Mouse (Mus musculus) liver, embryonic 16.5 days (tissue): ENCODE data around the gene E130309D02Rik. TPM values are rescaled to one million over a fixed set of nuclear protein-coding genes. Genes with fewer than 3 reads are reported as not detected.
A peak's percentile ranks its signal among the peaks of the same experiment; 100 is the strongest.

Experiments
- ATAC-seq: fragments of 200-750 bp; cut with Nextera tagmentation; 2 replicates; pipeline ENCODE4 v1.8.0; 2017; ENCODE audit warnings: low read depth, mild to moderate bottlenecking, moderate number of reproducible peaks, moderate library complexity
- H3K27ac ChIP-seq: fragments of 300-500 bp; sonication (generic); 2 replicates; pipeline ENCODE4 v1.5.1; 2014; ENCODE audit warnings: mild to moderate bottlenecking, low read length
- H3K27me3 ChIP-seq: fragments of 300-500 bp; sonication (generic); 2 replicates; pipeline ENCODE4 v1.6.1; 2014; ENCODE audit warnings: low read depth, low read length, mixed read lengths; ENCODE audit not compliant: control insufficient read depth, insufficient read depth
- H3K36me3 ChIP-seq: fragments of 300-500 bp; sonication (generic); 2 replicates; pipeline ENCODE4 v1.6.1; 2014; ENCODE audit warnings: mild to moderate bottlenecking; ENCODE audit not compliant: control insufficient read depth, insufficient read depth
- H3K4me1 ChIP-seq: fragments of 300-500 bp; sonication (generic); 2 replicates; pipeline ENCODE4 v1.6.1; 2014; ENCODE audit warnings: low read depth, low read length, mixed read lengths; ENCODE audit not compliant: control insufficient read depth
- H3K4me2 ChIP-seq: fragments of 300-500 bp; sonication (generic); 2 replicates; pipeline ENCODE4 v1.6.1; 2014; ENCODE audit warnings: low read depth, low read length, mixed read lengths
- H3K4me3 ChIP-seq: fragments of 300-500 bp; sonication (generic); 2 replicates; pipeline ENCODE4 v1.5.1; 2014; ENCODE audit warnings: low read depth, mild to moderate bottlenecking, low read length
- H3K9ac ChIP-seq: fragments of 300-500 bp; sonication (generic); 2 replicates; pipeline ENCODE4 v1.6.1; 2014; ENCODE audit warnings: low read depth, low read length
- H3K9me3 ChIP-seq: fragments of 300-500 bp; sonication (generic); replicated peaks from 2 replicates; pipeline ENCODE4 v1.6.1; 2016; ENCODE audit warnings: low read length; ENCODE audit not compliant: control insufficient read depth
- WGBS: fragments of 180-500 bp; shearing (Covaris S2); extraction: QIAGEN DNeasy Blood & Tissue Kit; methylation state at CpG from one replicate; pipeline ENCODE4 v1.1.7; 2014; ENCODE audit not compliant: insufficient replicate concordance; 5-methylcytosine and 5-hydroxymethylcytosine counted together
- polyA plus RNA-seq: library from polyadenylated mRNA; unstranded; fragments of >200 nt; fragmentation: Nextera tagmentation; extraction: Ambion mirVana; gene quantifications from 2 replicates; pipeline ENCODE4 v1.2.1, GENCODE M21; 2015

The E130309D02Rik gene
- polyA plus RNA-seq, 1 experiment from 2014 or later: 16.6 TPM

DNA sequence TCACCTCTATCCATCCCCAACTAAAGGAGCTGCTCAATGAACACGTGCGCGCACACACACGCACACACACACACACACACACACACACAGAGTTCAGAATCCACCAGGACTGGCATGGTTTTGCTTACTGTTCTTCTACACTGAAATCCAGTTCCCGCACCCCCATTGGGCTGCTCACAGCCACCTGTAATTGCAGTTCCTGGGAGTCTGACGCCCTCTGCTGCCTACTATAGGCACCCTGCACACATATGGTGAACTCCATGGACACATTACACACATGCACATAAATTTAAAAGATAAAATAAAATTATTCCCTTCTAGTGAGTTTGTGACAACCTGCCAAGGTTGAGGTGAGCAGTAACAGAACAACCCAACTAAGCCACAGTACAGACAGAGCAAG, 30.4 kb downstream of the E130309D02Rik start:
- no peak for ATAC-seq
- H3K27ac ChIP-seq: no peak overlapping the region
- no peaks in the 10 kb centered on the region; the same call in none of the 2 replicates for H3K4me1 ChIP-seq
- peaks cover 33% of the 10 kb centered on the region for H3K27me3 ChIP-seq
- no peaks in the 10 kb centered on the region for H3K9me3 ChIP-seq
- no peak overlapping the region for H3K4me3 ChIP-seq
- 36% methylated on average over 6 of the region's 6 CpGs for WGBS
- H3K36me3 ChIP-seq: no peaks in the 10 kb centered on the region
- no peak overlapping the region for H3K9ac ChIP-seq
- no peak overlapping the region for H3K4me2 ChIP-seq

DNA sequence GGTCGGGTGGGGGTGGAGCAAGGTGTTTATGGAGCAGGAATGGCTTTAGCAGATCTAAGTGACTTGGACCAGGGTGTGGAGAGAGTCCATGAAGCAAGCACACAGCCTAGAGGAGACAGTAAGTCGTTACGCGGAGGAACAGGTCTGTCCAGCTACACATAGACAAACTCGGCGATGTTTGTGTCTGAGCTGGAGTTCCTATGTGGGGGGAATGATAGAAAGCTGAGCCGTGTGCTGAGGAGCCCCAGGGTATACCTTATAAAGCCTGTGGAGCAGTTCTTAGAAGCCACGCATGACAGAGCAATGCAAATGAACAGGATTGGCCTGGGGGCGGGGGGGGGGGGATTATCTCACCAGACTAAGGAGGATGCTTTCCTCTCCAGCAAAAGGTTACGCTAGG, 35.9 kb downstream of the E130309D02Rik start:
- H3K4me2 ChIP-seq: no peak overlapping the region
- ATAC-seq: no peak
- no peaks in the 10 kb centered on the region for H3K4me1 ChIP-seq
- no peak overlapping the region for H3K9ac ChIP-seq
- H3K27me3 ChIP-seq: peaks cover 2% of the 10 kb centered on the region
- H3K27ac ChIP-seq: no peak overlapping the region
- H3K9me3 ChIP-seq: no peaks in the 10 kb centered on the region
- H3K4me3 ChIP-seq: no peak overlapping the region
- 39% methylated on average over 10 of the region's 10 CpGs for WGBS
- no peaks in the 10 kb centered on the region for H3K36me3 ChIP-seq

DNA sequence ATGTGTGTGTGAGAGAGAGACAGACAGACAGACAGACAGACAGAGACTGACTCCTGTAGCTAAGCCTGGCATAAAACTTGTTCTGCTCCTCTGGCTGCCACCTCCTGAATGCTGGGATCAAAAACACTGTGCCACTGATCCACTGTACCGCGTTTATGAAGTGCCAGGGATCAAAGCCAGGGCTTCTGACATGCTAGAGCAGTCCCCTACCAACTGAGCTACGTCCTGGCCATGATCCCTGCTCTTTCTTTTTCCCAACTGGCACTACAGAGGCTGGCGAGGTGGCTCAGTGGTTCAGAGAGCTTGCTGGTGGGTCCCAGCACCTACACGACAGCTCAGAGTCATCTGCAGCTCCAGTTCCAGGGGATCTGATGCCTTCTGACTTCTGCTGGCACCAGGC, 39.4 kb downstream of the E130309D02Rik start:
- Histone ChIP-seq H3K4me1 (no peaks in the 10 kb centered on the region), H3K9ac (no peak overlapping the region), H3K4me2 (no peak overlapping the region), H3K4me3 (no peak overlapping the region), H3K27me3 (peaks cover 2% of the 10 kb centered on the region), H3K27ac (no peak overlapping the region), H3K36me3 (no peaks in the 10 kb centered on the region), H3K9me3 (no peaks in the 10 kb centered on the region)
- no peak for ATAC-seq
- 36% methylated on average over 5 of the region's 5 CpGs for WGBS

DNA sequence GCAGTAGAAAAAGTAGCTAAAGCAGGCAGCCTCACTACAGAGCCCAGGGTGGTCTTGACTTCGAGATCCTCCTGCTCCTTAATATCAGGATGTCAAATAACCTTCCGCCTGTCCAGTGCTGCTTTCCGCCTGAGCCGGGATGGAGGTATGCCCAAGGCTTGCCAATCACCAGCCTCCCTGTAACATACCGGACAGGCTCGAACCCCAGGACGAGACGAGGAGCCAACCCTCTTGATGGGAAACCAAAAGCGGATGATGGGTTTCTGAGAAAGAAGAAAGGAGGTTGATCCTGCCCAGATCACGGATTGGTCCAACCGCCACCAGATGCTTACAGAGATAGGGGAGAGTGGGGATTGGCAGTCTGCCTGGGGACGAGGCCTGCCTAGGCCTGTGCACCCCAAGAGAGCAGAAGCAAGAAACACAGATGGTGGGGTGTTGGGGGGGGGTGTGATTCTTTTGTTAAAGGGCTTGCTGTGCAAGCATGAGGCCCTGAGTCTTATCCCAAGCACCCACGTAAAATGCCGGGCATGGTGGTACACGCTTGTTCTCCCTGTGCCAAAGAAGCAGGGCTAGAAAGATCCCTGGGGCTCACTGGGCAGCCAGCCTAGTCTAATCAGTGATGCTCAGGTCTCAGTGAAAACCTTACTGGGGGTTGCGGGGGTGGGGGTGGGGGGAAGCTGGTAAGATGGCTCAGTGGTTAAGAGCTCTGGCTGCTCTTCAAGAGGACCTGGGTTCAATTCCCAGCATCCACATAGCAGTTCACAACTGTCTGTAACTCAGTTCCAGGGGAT, 42.4 kb downstream of the E130309D02Rik start:
- no peaks in the 10 kb centered on the region for H3K9me3 ChIP-seq
- H3K9ac ChIP-seq: no peak overlapping the region
- H3K36me3 ChIP-seq: no peaks in the 10 kb centered on the region
- no peaks in the 10 kb centered on the region; the same call in none of the 2 replicates for H3K4me1 ChIP-seq
- WGBS: 66% methylated on average over 16 of the region's 16 CpGs
- H3K4me2 ChIP-seq: no peak overlapping the region
- ATAC-seq: 0 out of 2 replicates have a peak, but pooled peaks have one; percentile 51
- no peak overlapping the region for H3K4me3 ChIP-seq
- H3K27me3 ChIP-seq: peaks cover 6% of the 10 kb centered on the region
- no peak overlapping the region for H3K27ac ChIP-seq

DNA sequence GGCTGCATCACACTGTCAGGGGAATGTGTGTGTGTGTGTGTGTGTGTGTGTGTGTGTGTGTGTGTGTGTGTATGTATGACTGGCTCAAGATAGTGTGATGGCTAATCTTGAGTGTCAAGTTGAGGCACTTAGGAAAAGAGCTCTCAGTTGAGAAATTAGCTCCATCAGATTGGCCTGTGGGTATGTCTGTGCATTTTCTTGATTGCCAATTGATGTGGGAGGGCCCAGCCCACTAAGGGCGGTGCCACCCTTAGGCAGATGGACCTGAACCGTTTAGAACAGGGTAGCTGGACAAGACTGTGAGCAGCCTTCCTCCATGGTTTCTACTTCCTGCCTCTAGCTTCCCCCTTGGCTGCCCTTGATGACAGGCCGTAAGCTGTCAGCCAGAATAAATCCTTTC, 43.1 kb downstream of the E130309D02Rik start:
- Histone ChIP-seq H3K4me3 (no peak overlapping the region), H3K27ac (no peak overlapping the region), H3K27me3 (peaks cover 6% of the 10 kb centered on the region; the same call in 1 of the 2 replicates), H3K9ac (no peak overlapping the region), H3K4me1 (no peaks in the 10 kb centered on the region; the same call in none of the 2 replicates), H3K9me3 (no peaks in the 10 kb centered on the region), H3K36me3 (no peaks in the 10 kb centered on the region), H3K4me2 (no peak overlapping the region)
- 46% methylated on average over 3 of the region's 3 CpGs for WGBS
- no peak for ATAC-seq

DNA sequence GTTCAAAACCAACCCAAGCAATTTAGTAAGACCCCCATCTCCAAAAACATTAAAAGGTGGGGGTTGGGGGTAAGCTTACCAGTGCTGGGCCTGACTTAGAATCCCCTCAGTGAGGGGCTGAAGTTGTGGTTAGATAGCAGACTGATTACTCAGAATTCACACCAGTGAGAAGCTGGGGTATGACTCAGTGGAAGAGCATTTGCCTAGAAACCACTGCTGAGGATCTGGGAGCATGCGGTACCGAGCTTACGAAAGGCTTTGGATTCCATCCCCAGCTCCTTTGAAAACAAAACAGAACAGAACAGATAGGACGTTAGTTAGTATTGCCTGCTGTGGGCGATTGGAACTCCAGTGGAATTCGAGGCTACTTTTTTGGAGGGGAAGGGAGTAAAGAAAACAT, 43.5 kb downstream of the E130309D02Rik start:
- no peak overlapping the region for H3K4me2 ChIP-seq
- no peaks in the 10 kb centered on the region for H3K9me3 ChIP-seq
- H3K4me3 ChIP-seq: no peak overlapping the region
- H3K9ac ChIP-seq: no peak overlapping the region
- 55% methylated on average over 6 of the region's 6 CpGs for WGBS
- H3K36me3 ChIP-seq: no peaks in the 10 kb centered on the region
- no peaks in the 10 kb centered on the region; the same call in none of the 2 replicates for H3K4me1 ChIP-seq
- ATAC-seq: no peak
- H3K27ac ChIP-seq: no peak overlapping the region
- H3K27me3 ChIP-seq: peaks cover 3% of the 10 kb centered on the region; the same call in 1 of the 2 replicates

DNA sequence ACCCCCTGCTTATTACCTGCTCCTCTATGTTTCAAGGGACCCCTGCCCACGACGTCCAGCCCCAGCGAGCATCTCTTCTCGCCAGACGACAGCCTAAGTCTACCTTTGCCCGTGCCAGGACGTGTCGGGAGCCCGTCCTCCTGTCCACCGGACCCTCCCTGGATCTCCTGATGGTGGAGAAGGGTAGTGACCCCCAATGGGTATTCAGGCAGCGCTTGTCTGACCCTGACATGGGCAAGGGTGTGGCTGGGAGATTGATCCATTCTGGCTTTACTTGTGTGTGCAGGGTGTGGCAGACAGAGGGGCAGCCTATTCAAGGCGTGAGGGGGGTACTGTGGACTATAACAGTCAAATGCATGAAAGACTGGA, 45.0 kb downstream of the E130309D02Rik start:
- peaks cover 3% of the 10 kb centered on the region; the same call in 1 of the 2 replicates for H3K27me3 ChIP-seq
- peak overlapping the region; percentile 80 for H3K4me2 ChIP-seq
- no peak overlapping the region for H3K27ac ChIP-seq
- WGBS: 10% methylated on average over 12 of the region's 12 CpGs
- ATAC-seq: no peak
- no peaks in the 10 kb centered on the region for H3K36me3 ChIP-seq
- no peaks in the 10 kb centered on the region for H3K9me3 ChIP-seq
- H3K4me3 ChIP-seq: peak overlapping the region; percentile 73
- H3K9ac ChIP-seq: peak overlapping the region; percentile 72
- H3K4me1 ChIP-seq: no peaks in the 10 kb centered on the region; the same call in none of the 2 replicates

DNA sequence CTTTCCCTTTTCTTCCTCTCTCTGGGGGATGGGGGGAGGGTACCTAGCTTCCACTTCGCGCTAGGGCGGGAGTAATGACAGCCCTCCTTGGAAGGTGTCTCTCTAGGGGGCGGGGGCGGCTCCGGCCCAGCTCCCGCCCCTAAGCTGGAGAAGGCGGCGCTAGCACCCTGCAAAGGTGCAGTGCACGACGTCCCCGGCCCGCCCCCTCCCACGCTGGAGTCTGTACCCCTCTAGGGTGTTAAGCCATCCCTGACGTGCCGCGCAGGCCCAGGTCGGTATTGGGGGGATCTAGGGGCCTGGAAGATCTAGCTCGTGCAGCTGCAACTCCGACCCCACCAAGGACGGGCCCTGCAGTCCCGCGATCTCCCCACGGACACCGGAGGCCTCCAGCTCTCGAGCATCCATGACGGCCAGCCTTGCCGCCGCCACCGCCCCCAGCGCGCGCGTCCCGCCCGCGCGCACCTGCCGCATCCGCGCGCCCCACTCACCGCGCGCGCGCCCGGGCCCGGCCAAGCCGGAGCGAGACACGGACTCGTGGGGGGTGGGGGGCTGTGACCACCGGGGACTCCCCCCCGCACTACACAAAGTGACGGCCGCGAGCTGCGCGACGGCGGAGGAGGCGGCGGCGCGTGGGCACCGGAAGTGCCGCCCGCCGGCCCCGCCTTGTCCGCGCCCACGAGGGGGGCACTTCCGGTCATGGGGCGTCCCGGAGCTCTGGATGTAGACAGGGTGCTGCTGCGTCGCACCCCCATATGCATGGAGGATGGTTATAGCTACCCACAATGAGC, 45.6 kb downstream of the E130309D02Rik start, which contains the start of gene Zfp316:
Zfp316 (minus strand) TSS at position 660 of the 788 bp plus-strand sequence.
- peak within 1 kb of the TSS; percentile 80 for H3K4me2 ChIP-seq
- H3K27ac ChIP-seq: no peak within 1 kb of the TSS
- ATAC-seq: peak; percentile 66
- peak within 1 kb of the TSS; percentile 73 for H3K4me3 ChIP-seq
- peaks cover 3% of the 10 kb centered on the region; the same call in 1 of the 2 replicates for H3K27me3 ChIP-seq
- WGBS: 1% methylated on average over 58 of the region's 79 CpGs
- no peaks in the 10 kb centered on the region; the same call in none of the 2 replicates for H3K4me1 ChIP-seq
- no peaks in the 10 kb centered on the region for H3K9me3 ChIP-seq
- no peaks in the 10 kb centered on the region for H3K36me3 ChIP-seq
- peak within 1 kb of the TSS; percentile 72 for H3K9ac ChIP-seq
